ENCODE assay signal across 18 mouse cellular contexts in genomic region chr13:98894900-98895299, GRCm38 (mm10).
"Had no signal": no experiment of that assay in that cellular context is flagged by ENCODE, and none has a peak within 500 bp of the region (broad histone marks: within the 10 kb centered on the region; RNA-seq: fewer than 3 reads in every experiment).

No protein-coding gene starts in this region.

- H3K4me3 ChIP-seq: liver, embryonic 13.5 days; neural tube, embryonic 12.5 days; neural tube, embryonic 15.5 days had no signal

- H3K9ac ChIP-seq: liver, embryonic 13.5 days; neural tube, embryonic 12.5 days; neural tube, embryonic 15.5 days had no signal

- H3K27ac ChIP-seq: liver, embryonic 13.5 days; neural tube, embryonic 12.5 days; neural tube, embryonic 15.5 days; stomach, postnatal 0 days had no signal

- DNase-seq: kidney, adult 18-20 months; kidney, adult 9 months; kidney, postnatal 14 days; kidney, postnatal 4 days; liver, embryonic 13.5 days; lung, adult 2 months; lung, postnatal 14 days; lung, postnatal 4 days; right cerebral cortex, adult 18-20 months; right cerebral cortex, postnatal 14 days; right cerebral cortex, postnatal 4 days; thymus, adult 2 months; thymus, postnatal 14 days; thymus, postnatal 4 days had no signal

- H3K4me2 ChIP-seq: liver, embryonic 13.5 days; midbrain, embryonic 11.5 days; neural tube, embryonic 12.5 days; neural tube, embryonic 15.5 days had no signal

- H3K27me3 ChIP-seq: liver, embryonic 13.5 days; neural tube, embryonic 12.5 days; neural tube, embryonic 15.5 days had no signal

- H3K36me3 ChIP-seq: liver, embryonic 13.5 days; neural tube, embryonic 12.5 days; neural tube, embryonic 15.5 days had no signal

- H3K9me3 ChIP-seq: liver, embryonic 13.5 days; neural tube, embryonic 12.5 days; neural tube, embryonic 15.5 days had no signal
